Mouse (Mus musculus): ENCODE results near the gene Oosp2.

Gene Oosp2

DNA sequence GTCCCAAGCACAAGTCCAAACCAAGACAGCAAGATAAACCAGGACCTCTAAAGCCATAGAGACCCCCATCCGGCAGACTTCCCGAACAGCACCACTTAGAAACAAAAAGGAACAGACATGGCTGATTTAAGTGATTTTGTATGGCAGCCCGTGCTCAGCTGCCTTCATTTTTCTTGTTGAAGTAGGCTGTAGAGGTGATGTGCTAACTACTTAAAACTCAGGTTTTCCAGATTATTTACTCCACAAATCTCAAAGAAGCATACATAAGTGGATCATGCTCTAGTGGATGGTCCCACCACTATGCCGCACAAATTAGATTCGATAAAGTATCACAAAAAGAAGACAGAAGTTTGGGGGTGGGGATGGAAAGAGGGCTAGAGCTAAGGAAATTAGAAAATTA, at the start of gene Oosp2:
TSS of gene Oosp2 (minus strand) at position 101 of the 400 bp plus-strand sequence.
- in situ Hi-C loops (cut with MboI, MseI): no loop called here

GRCm38 (mm10) chr19:11698342-11698741, 38.0 kb upstream of the Oosp2 start:
- in situ Hi-C loops (cut with MboI, MseI): no loop called here

- in situ Hi-C loops (cut with MboI, MseI): no loop called here
Observed at GRCm38 (mm10) chr19:11696755-11697154, 36.4 kb upstream of the Oosp2 start, which contains the start of gene Oosp3. Gene Oosp3, plus strand, starts transcription at chr19:11697055.

GRCm38 (mm10) chr19:11691454-11691853, 31.1 kb upstream of the Oosp2 start:
- in situ Hi-C loops (cut with MboI, MseI): no loop called here

DNA sequence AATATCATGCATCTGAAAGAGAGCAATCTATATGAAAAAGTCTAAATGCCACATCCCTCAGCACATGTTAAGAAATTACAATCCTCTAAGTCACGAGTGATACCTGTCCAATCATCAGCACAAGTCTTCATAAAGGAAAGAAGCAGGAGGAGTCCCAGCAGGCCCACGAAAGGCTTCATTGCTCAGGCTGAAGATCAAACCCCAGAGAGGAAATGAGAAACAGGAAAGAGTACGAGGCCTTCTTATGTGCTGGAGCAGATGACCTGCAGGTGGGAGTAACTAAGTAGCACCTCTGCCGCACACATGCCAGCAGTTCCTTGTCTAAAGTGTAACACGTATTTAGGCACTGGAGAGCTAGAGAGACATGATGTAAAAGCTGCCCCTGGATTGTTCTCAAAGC, 30.5 kb upstream of the Oosp2 start, which contains the start of gene Oosp1:
TSS of gene Oosp1 (minus strand) at position 312 of the 400 bp plus-strand sequence.
- in situ Hi-C loops (cut with MboI, MseI): no loop called here

GRCm38 (mm10) chr19:11661562-11661961, 1.2 kb upstream of the Oosp2 start:
- in situ Hi-C loops (cut with MboI, MseI): no loop called here

DNA sequence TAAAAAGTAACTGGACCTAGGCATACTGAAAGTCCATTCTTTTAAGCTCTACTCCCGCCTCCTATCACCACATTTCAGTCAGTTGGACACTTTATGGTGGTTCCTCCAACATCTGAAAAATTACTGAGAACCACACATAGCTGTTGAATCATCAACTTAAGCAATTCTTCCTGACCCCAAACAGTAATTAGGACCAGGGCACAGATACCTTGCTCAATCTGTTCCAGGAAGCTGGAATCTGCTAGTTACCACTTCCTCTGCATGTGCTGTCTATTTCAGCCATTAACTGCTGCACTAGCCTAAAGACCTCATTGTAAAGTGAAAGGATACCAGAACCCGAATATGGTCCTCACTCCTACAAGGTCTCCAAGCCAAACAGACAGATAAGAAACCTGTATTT, 1.2 kb downstream of the Oosp2 start:
- in situ Hi-C loops (cut with MboI, MseI): no loop called here

GRCm38 (mm10) chr19:11649564-11649963, 10.8 kb downstream of the Oosp2 start:
- in situ Hi-C loops (cut with MboI, MseI): no loop called here

DNA sequence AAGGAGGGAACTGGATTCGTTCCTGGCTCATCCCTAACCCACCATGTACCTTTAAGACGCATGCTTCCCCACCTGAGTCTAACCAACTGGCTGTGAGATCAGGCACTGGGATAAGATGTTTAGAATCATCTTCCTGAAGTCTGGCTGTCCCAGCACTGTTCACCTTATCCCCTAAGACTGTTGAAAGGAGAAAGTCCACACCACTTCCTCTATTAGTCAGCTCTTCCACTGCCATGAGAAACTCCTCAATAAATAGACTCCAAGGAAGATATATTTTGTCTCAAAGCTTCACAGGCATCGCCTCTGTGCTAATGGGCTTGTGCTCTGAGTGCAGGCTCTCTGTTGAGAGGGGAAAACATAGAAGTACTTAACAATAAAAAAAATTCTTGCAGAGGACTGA, 14.2 kb downstream of the Oosp2 start:
- in situ Hi-C loops (cut with MboI, MseI): no loop called here

DNA sequence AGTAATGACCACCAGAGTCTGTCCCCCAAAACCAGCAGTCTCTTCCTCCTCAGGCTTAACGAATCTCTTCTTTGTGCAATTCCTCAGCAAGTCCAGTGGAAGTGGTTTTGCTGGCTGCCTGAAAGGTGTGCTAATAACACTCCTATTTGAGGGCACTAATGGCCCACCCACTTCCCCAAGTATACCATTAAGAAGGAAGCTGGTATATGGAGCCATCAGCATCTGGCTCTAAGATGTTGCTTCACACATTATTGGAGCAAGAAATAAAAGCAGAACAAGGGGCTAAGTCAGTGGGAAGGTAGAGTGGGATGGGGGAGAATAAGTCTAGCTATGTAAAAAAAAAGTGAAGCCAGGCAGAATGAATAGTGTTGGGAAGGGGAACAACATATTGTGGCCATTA, 19.6 kb downstream of the Oosp2 start, which contains the start of gene Ms4a3:
TSS of gene Ms4a3 (minus strand) at position 120 of the 400 bp plus-strand sequence.
- in situ Hi-C loops (cut with MboI, MseI): no loop called here

DNA sequence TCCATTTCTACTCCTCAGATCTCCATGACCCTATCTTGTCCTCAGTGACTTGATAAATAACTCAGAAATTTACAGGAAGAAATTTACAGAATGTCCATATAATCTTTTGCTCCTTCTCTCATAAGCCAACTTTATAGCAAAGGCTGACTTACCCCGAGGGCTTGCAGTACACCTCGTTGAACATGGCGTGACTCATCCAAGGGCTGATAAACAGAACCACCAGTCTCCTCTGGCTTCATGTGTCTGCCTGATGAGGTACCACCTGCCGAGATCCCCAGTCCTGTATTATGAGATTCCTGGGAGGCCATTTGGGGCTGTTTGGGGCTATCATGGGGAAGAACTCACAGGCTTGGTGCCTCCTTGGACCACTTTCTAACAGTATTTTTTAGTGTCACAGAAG, 21.3 kb downstream of the Oosp2 start:
- in situ Hi-C loops (cut with MboI, MseI): no loop called here

DNA sequence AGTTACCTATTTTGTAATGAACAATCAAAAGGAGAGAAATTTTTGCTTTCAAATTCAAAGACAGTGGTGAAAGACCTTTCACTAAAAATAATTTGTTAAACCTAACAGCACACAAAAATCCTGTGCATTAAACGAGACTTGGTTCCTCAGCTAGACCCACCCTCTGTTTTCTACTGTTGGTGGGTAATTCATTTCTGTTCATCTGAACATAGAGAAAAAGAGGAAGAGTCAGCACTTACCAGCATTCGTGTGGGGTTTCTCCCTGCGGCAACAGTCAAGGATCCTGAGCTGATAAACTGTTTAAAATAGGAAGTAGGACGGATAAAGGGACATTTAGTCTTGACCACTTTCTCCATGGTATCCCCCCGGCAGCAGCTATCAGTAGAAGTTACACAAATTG, 24.8 kb downstream of the Oosp2 start:
- in situ Hi-C loops (cut with MboI, MseI): no loop called here

GRCm38 (mm10) chr19:11634330-11634729, 26.0 kb downstream of the Oosp2 start:
- in situ Hi-C loops (cut with MboI, MseI): no loop called here

DNA sequence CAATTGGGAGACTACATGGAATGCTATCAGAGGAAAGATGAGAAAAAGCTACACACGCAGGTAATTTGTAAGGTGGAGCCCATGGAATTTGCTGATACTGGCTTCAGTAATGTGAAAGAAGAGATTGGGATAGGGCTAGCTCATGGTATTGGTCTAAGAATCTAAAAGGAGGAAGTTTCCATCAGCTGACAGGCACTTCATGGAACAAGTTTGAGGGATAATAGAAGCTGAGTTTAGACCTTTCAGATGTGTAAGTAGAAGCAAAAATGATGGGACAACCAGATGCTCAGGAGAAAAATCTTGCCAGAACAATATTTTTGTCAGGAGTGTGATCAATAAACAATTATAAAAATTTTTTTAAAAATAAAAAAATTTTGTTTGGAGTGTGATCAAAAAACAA, 26.6 kb downstream of the Oosp2 start:
- in situ Hi-C loops (cut with MboI, MseI): no loop called here

- in situ Hi-C loops (cut with MboI, MseI): no loop called here
Observed at GRCm38 (mm10) chr19:11625231-11625630, 35.1 kb downstream of the Oosp2 start.

GRCm38 (mm10) chr19:11624800-11625199, 35.6 kb downstream of the Oosp2 start:
- in situ Hi-C loops (cut with MboI, MseI): no loop called here

DNA sequence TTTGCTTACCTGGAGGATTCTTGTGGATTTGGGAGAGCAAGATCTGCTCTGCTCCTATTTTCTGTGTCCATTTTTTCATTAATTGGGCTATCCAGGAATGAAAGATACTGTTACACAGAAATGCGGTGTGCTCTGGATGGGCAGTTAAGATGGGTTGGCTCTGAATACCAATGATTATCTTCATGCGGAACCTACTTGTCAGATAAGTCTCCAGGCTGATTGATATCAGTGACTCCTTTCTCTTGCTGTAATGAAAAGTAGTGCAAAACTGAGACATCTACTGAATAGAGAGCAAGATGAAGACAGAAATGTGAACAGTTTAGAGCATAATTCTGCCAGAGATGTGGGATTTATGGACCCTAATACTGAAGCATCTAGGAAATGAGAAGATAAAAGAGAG, 36.8 kb downstream of the Oosp2 start, which contains the start of gene Ms4a2:
TSS of gene Ms4a2 (minus strand) at position 169 of the 400 bp plus-strand sequence.
- in situ Hi-C loops (cut with MboI, MseI): no loop called here

GRCm38 (mm10) chr19:11617983-11618382, 42.4 kb downstream of the Oosp2 start:
- in situ Hi-C loops (cut with MboI, MseI): no loop called here

DNA sequence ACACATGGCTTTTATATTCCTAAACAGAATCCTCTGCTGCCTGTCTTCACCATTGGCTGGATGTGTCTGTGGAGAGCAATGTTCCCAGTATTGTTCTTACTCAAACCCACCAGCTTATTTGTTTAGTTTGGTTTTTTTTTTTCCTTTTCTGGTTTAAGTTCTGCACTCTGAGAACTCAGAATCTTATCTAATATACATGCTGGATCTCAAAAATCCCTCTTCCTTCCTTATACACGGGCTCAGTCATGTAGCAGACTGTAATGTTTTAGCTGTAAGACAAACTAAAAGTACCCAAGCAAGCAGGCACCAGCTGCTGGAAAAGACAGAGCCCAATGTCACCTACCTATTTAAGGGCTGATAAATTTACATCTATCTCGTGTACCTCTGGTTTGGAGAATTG, 45.6 kb downstream of the Oosp2 start:
- in situ Hi-C loops (cut with MboI, MseI): no loop called here

DNA sequence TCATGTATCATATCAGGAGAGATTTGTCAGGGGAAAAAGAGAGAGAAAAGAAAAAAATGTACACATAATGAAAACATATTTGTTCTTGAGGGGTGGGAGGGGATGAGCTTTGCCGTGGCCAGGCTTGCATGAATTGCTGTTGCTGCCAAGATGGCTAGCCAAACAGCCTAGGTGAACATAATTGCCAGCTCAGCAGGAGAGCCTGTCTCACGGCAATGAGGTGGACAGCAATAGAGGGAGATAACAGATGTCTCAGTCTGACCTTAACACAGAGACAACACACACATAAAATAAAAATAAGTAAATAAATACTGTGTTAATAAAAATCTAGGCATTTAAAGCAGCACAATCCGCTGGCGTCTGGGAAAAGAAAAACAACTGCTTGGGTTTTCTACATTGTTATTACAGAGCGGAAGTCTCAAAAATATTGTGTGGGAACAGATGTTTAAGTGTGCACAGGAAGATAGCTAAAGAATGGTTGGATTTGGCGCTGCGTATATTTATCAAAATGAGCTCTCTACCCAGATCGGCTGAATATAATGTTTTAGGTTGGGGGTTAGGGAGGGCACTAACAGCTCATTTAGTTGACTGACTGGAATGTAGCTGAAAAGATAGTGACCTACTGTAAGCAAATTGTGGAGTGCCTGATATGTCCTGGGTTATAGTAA, 46.4 kb downstream of the Oosp2 start:
- in situ Hi-C loops (cut with MboI, MseI): no loop called here

- in situ Hi-C loops (cut with MboI, MseI): no loop called here
Observed at GRCm38 (mm10) chr19:11613084-11613483, 47.3 kb downstream of the Oosp2 start.

DNA sequence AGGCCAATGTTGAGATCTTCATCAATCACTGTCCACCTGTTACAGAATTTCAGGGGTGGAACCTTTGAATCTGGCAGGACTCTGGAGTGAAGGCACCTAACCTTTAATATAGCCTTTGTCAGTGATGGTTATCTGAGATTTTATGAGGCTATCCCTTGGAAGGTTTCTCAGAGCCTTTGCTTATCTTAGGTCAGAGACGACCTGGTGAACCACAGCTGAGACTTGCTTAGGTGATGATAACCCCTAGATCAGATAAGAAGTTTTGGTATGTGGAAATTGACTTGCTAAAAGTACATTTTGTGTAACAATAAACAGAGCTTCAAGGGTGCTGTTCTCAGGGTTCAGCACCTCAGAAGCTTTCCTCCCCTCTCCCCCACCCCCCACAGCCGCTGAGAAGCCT, 48.1 kb downstream of the Oosp2 start:
- in situ Hi-C loops (cut with MboI, MseI): no loop called here

GRCm38 (mm10) chr19:11611541-11611945, 48.8 kb downstream of the Oosp2 start:
- in situ Hi-C loops (cut with MboI, MseI): no loop called here

DNA sequence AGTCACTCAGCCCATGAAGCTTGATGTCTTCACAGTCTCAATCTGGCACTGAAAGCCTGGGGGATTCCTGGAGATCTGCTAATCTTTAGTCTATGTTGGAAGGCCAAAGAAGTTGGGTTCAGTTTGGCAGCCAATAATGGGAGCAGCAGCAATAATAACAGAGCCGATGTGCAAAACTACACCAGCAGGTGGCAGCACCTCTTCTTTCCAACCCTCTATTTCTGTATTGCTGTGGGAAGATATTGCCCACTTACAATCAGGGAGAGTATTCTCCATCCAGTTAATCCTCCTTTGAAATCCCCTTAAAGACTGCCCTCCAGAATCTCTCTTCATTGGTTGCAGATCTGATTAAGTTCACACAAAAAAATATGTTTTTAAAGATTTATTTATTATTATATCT, 52.2 kb downstream of the Oosp2 start:
- in situ Hi-C loops (cut with MboI, MseI): loop anchor here (5.0 kb wide), 2 partner anchors 159 to 256 kb away; no protein-coding TSS in a partner anchor

Measured in T-helper 2 cell (primary cell).